Mouse (Mus musculus): ENCODE data around the gene B3gnt9. TPM values are rescaled to one million over a fixed set of nuclear protein-coding genes. Genes with fewer than 3 reads are reported as not detected.

Gene B3gnt9
- total and polyA plus RNA-seq, 3 experiments = 3.5 to 7.1 (median 5.2) TPM

DNA sequence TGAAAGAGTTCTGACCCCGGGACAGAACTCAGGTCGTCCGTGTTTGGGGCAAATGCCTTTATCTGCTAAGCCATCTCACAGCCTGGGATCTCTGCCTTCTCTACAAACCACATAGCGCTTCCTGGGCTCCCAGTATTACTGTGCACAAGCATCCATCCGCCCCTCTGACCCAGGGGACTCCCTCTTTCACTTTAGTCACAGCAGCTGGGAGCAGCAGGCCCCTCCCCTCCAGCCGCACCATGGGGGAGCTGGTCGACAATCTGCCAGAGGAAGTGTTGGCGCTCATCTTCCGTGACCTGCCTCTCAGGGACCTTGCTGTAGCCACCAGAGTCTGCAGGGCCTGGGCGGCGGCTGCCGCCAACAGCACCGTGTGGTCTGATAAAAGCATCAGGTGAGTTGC lies 11.8 kb upstream of the B3gnt9 start:
- peaks cover 3% of the 10 kb centered on the region for H3K4me1 ChIP-seq (ENCODE audit: control insufficient read depth, insufficient read depth, low read length)
- DNase-seq = peak; percentile 16 to 34
- H3K79me2 ChIP-seq (replicated peaks; ENCODE audit: control insufficient read depth, insufficient read depth, low read length) = no peaks in the 10 kb centered on the region
- H3K36me3 ChIP-seq (ENCODE audit: control insufficient read depth, insufficient read depth, low read length) = no peaks in the 10 kb centered on the region
- TF ChIP-seq POLR2A (IDR thresholded peaks at IDR 0.05; ENCODE audit: insufficient read depth, low read depth, low read length) (no peak), CTCF (IDR thresholded peaks at IDR 0.05) (no peak), EP300 (IDR thresholded peaks at IDR 0.05; ENCODE audit: insufficient read depth, low read depth, low read length) (no peak)
- no peak overlapping the region for H3K9ac ChIP-seq (ENCODE audit: low read depth, low read length)
- whole genome bisulfite sequencing = 78% methylated on average over 13 of the region's 13 CpGs
- H3K4me3 ChIP-seq = no peak overlapping the region
- H3K27me3 ChIP-seq (ENCODE audit: control insufficient read depth, insufficient read depth, low read length) = no peaks in the 10 kb centered on the region
- intact Hi-C loops (cut with DNase I) = loop anchor here (10.0 kb wide), 1 partner anchor 612 kb away; no protein-coding TSS in a partner anchor
- no peak overlapping the region for H3K27ac ChIP-seq

DNA sequence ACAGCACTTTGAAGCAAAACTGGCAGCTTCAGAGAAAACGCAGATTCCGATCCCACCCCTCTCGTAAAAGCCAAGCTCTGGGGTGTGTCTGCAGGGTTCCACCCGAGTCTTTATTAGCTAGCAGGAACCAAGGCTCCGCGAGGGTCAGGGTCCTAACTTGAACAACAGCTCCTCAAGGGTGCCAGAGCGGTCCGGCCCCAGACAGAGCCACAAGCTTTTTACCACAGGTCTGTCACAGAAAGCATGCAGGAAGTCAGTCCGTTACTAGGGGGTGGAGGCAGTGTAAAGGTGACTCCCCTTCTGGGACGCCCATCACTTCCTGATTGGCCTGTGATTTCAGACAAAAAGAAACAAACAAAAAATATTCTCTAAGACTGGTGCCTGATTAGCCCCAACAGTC lies 10.2 kb upstream of the B3gnt9 start:
- Histone ChIP-seq H3K27me3 (ENCODE audit: control insufficient read depth, insufficient read depth, low read length) (no peaks in the 10 kb centered on the region), H3K36me3 (ENCODE audit: control insufficient read depth, insufficient read depth, low read length) (no peaks in the 10 kb centered on the region), H3K9ac (ENCODE audit: low read depth, low read length) (0 out of 2 replicates have a peak overlapping the region, but pooled peaks have one; percentile 4), H3K4me1 (ENCODE audit: control insufficient read depth, insufficient read depth, low read length) (peaks cover 3% of the 10 kb centered on the region), H3K79me2 (replicated peaks; ENCODE audit: control insufficient read depth, insufficient read depth, low read length) (no peaks in the 10 kb centered on the region), H3K27ac (peak overlapping the region; percentile 47; the same call in 1 of the 2 replicates), H3K4me3 (peak overlapping the region; percentile 51)
- WGBS = 12% methylated on average over 10 of the region's 10 CpGs
- no peak; the same call in 1 of the 2 replicates for TF ChIP-seq POLR2A (IDR thresholded peaks at IDR 0.05; ENCODE audit: insufficient read depth, low read depth, low read length)
- no peak for TF ChIP-seq EP300 (IDR thresholded peaks at IDR 0.05; ENCODE audit: insufficient read depth, low read depth, low read length)
- intact Hi-C loops (cut with DNase I) = loop anchor here (10.0 kb wide), 1 partner anchor 610 kb away; no protein-coding TSS in a partner anchor
- peak; percentile 43 to 49 for DNase-seq

DNA sequence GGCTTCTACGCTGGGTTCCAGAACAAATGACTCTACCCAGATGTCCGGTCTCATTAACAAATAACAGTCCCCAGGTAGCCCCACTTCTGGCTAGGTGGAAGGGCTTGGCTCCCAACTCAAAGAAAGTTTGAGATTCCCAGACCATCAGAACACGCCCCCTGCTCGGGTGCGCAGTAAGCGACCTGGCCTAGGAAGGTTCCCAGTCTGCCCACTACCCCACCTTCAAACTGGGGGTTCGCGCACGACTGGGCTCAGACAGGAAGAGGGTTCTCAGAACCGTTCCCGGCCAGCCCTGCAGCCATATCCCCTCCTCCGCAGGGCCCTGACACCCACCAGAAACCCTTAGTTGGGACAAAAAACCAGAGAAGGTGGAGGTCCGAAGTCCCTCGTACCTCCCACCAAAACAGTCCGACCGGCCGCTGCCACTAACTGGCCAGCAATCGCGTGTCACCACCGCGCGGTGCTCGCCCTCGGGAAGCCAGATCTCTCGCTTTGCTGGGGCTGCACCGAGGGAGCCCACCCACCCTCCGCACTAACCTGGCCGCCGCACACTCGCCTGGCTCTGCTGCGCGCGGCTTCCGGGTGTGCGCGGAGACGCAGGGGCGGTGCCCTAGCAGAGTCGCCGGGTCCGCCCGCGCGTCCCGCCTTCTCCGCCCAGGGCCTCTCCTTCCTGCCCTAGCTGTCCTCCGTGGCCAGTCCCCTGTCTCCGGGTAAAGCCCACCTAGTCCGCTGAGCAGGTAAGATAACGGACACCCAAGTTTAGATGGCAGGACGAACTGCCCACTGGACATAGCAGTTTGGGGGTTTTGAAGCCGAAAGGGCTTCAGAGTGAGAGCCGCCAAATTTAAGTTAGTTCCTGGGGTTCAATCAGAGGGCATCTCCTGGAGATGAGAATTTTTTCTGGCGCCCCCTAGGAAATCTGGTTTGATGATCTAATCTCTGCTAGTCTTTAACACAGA lies 9.3 kb upstream of the B3gnt9 start, which contains the start of the genes Tradd and Fbxl8:
TSS of gene Tradd (minus strand) at position 586 of the 959 bp plus-strand sequence.
TSS of gene Fbxl8 (plus strand) at position 625 of the 959 bp plus-strand sequence.
- Histone ChIP-seq H3K36me3 (ENCODE audit: control insufficient read depth, insufficient read depth, low read length) (no peaks in the 10 kb centered on the region), H3K27me3 (ENCODE audit: control insufficient read depth, insufficient read depth, low read length) (no peaks in the 10 kb centered on the region), H3K9ac (ENCODE audit: low read depth, low read length) (peak within 1 kb of the TSS; percentile 98), H3K79me2 (replicated peaks; ENCODE audit: control insufficient read depth, insufficient read depth, low read length) (no peaks in the 10 kb centered on the region), H3K4me1 (ENCODE audit: control insufficient read depth, insufficient read depth, low read length) (peaks cover 4% of the 10 kb centered on the region; the same call in 1 of the 2 replicates), H3K27ac (peak within 1 kb of the TSS; percentile 47), H3K4me3 (peak within 1 kb of the TSS; percentile 51)
- DNase-seq = peak; percentile 87 to 90
- intact Hi-C loops (cut with DNase I) = loop anchor here (10.0 kb wide), 1 partner anchor 610 kb away; no protein-coding TSS in a partner anchor
- TF ChIP-seq POLR2A (IDR thresholded peaks at IDR 0.05; ENCODE audit: insufficient read depth, low read depth, low read length) (peak; percentile 76), CTCF (IDR thresholded peaks at IDR 0.05) (no peak), EP300 (IDR thresholded peaks at IDR 0.05; ENCODE audit: insufficient read depth, low read depth, low read length) (0 out of 2 replicates have a peak, but pooled peaks have one; percentile 46)
- WGBS = 2% methylated on average over 54 of the region's 54 CpGs

DNA sequence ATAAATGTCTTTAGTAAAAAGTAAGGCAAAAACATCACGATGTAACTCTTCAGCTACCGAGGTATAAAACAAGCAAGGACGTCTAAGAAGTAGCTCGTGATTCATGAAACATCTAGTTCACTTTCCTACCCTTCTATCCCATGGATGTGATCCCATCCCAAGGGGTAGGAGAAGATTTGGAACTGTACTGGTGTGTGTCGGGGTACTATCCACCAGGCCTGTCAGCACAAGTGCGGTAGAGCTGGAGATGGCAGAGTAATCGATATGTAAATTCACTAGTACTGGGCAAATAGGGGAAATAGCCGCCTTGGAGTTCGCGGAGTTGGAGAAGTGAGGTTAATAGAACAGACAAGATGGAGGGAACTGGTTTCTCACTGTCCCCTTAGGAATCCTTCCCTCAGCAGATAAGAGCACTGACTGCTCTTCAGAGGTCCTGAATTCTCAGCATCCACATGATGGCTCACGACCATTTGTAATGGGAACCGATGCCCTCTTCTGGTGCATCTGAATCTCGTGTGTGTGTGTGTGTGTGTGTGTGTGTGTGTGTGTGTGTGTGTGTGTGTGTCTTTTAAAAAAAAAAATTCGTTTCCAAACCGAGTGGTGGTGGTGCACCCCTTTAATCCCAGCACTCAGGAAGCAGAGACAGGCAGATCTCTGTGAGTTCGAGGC lies 8.4 kb upstream of the B3gnt9 start:
- TF ChIP-seq EP300 (IDR thresholded peaks at IDR 0.05; ENCODE audit: insufficient read depth, low read depth, low read length) = no peak
- TF ChIP-seq POLR2A (IDR thresholded peaks at IDR 0.05; ENCODE audit: insufficient read depth, low read depth, low read length) = no peak
- TF ChIP-seq CTCF (IDR thresholded peaks at IDR 0.05) = no peak
- Histone ChIP-seq H3K4me3 (no peak overlapping the region), H3K4me1 (ENCODE audit: control insufficient read depth, insufficient read depth, low read length) (peaks cover 4% of the 10 kb centered on the region; the same call in 1 of the 2 replicates), H3K27me3 (ENCODE audit: control insufficient read depth, insufficient read depth, low read length) (no peaks in the 10 kb centered on the region), H3K9ac (ENCODE audit: low read depth, low read length) (no peak overlapping the region), H3K27ac (no peak overlapping the region), H3K79me2 (replicated peaks; ENCODE audit: control insufficient read depth, insufficient read depth, low read length) (no peaks in the 10 kb centered on the region), H3K36me3 (ENCODE audit: control insufficient read depth, insufficient read depth, low read length) (no peaks in the 10 kb centered on the region)
- intact Hi-C loops (cut with DNase I) = loop anchor here (10.0 kb wide), 1 partner anchor 609 kb away; no protein-coding TSS in a partner anchor
- WGBS = 45% methylated on average over 16 of the region's 16 CpGs
- DNase-seq = no peak

DNA sequence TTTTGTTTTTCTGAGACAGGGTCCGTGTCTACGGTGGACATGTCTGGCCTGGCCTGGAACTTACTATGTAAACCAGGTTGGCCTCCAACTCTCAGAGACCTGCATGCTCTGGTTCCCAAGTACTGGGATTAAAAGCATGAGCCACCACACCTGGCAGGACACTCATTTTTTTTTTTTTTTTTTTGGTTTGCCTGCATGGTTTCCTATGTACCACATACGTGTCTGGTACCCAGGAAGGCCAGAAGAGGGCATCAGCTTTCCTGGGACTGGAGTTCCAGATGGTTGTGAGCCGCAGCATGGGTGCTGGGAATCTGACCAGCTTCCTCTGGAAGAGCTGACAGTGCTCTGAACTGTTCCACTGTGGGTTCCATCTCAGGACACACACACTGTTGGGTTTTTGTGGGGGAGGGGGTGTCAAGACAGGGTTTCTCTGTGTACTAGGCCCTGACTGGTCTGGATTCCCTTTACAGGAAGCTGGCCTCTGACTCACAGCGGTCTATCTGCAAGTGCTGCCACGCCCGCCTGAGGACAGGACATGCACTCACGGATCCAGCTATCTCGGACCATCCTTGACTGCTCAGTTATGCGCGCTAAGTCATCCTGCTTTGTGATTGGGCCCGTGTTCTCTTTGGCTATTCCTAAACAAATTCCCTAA lies 6.5 kb upstream of the B3gnt9 start:
- Histone ChIP-seq H3K4me1 (ENCODE audit: control insufficient read depth, insufficient read depth, low read length) (peaks cover 4% of the 10 kb centered on the region; the same call in 1 of the 2 replicates), H3K9ac (ENCODE audit: low read depth, low read length) (no peak overlapping the region), H3K27me3 (ENCODE audit: control insufficient read depth, insufficient read depth, low read length) (no peaks in the 10 kb centered on the region), H3K4me3 (no peak overlapping the region), H3K27ac (no peak overlapping the region), H3K36me3 (ENCODE audit: control insufficient read depth, insufficient read depth, low read length) (no peaks in the 10 kb centered on the region), H3K79me2 (replicated peaks; ENCODE audit: control insufficient read depth, insufficient read depth, low read length) (no peaks in the 10 kb centered on the region)
- intact Hi-C loops (cut with DNase I) = loop anchor here (10.0 kb wide), 1 partner anchor 607 kb away; no protein-coding TSS in a partner anchor
- 87% methylated on average over 12 of the region's 12 CpGs for WGBS
- no peak for TF ChIP-seq CTCF (IDR thresholded peaks at IDR 0.05)
- TF ChIP-seq EP300 (IDR thresholded peaks at IDR 0.05; ENCODE audit: insufficient read depth, low read depth, low read length) = no peak
- no peak for DNase-seq

Data from heart, adult 2 months (tissue).